Mouse (Mus musculus) forebrain, postnatal 0 days (tissue): ENCODE data around the gene Usp19. TPM values are rescaled to one million over a fixed set of nuclear protein-coding genes. Genes with fewer than 3 reads are reported as not detected.

Experiments used
- ATAC-seq: fragments of 200-750 bp; cut with Nextera tagmentation; 2 replicates; pipeline ENCODE4 v1.8.0; 2017; ENCODE audit warnings: mild to moderate bottlenecking, moderate library complexity
- DNase-seq: peaks from one replicate; pipeline ENCODE4 v3.0.0-alpha.2; 2015
- H3K27ac ChIP-seq: fragments of 300-500 bp; sonication (generic); 2 replicates; pipeline ENCODE4 v1.5.1; 2014; ENCODE audit warnings: low read depth, mild to moderate bottlenecking, antibody characterized with exemption, low read length, moderate library complexity, mixed read lengths
- H3K27me3 ChIP-seq: fragments of 300-500 bp; sonication (generic); 2 replicates; pipeline ENCODE4 v1.6.1; 2014; ENCODE audit warnings: mild to moderate bottlenecking, low read length, mixed read lengths; ENCODE audit not compliant: insufficient read depth
- H3K36me3 ChIP-seq: fragments of 300-500 bp; sonication (generic); 2 replicates; pipeline ENCODE4 v1.6.1; 2014; ENCODE audit warnings: mild to moderate bottlenecking, moderate library complexity; ENCODE audit not compliant: insufficient read depth
- H3K4me1 ChIP-seq: fragments of 300-500 bp; sonication (generic); 2 replicates; pipeline ENCODE4 v1.6.1; 2014; ENCODE audit warnings: antibody characterized with exemption; ENCODE audit not compliant: insufficient read depth
- H3K4me2 ChIP-seq: fragments of 300-500 bp; sonication (generic); 2 replicates; pipeline ENCODE4 v1.6.1; 2014; ENCODE audit warnings: low read depth, mild to moderate bottlenecking, moderate library complexity
- H3K4me3 ChIP-seq: fragments of 300-500 bp; sonication (generic); 2 replicates; pipeline ENCODE4 v1.5.1; 2014; ENCODE audit warnings: low read depth, low read length, mixed read lengths
- H3K9ac ChIP-seq: fragments of 300-500 bp; sonication (generic); 2 replicates; pipeline ENCODE4 v1.6.1; 2014; ENCODE audit warnings: mild to moderate bottlenecking
- H3K9me3 ChIP-seq: fragments of 300-500 bp; sonication (generic); 2 replicates; pipeline ENCODE4 v1.6.1; 2016; ENCODE audit warnings: low read length
- CTCF ChIP-seq: sonication (generic); IDR thresholded peaks from 2 replicates; pipeline ENCODE4 v1.5.1; 2016; ENCODE audit warnings: antibody characterized with exemption, control low read depth, low read depth
- WGBS: fragments of 180-500 bp; shearing (Covaris S2); extraction: QIAGEN DNeasy Blood & Tissue Kit; methylation state at CpG from one replicate; pipeline ENCODE4 v1.1.7; 2014; 5-methylcytosine and 5-hydroxymethylcytosine counted together
- polyA plus RNA-seq: library from polyadenylated mRNA; unstranded; fragments of >200 nt; fragmentation: Nextera tagmentation; extraction: Ambion mirVana; gene quantifications from 2 replicates; pipeline ENCODE4 v1.2.1, GENCODE M21; 2015
- total RNA-seq: library from RNA; depleted of rRNA; stranded (reverse); fragments of >200 nt; gene quantifications from 2 replicates; pipeline ENCODE4 v1.2.3, GENCODE M21; 2014

The Usp19 gene
- total and polyA plus RNA-seq, 2 experiments from 2014 or later: 41.5 to 97.0 TPM

DNA sequence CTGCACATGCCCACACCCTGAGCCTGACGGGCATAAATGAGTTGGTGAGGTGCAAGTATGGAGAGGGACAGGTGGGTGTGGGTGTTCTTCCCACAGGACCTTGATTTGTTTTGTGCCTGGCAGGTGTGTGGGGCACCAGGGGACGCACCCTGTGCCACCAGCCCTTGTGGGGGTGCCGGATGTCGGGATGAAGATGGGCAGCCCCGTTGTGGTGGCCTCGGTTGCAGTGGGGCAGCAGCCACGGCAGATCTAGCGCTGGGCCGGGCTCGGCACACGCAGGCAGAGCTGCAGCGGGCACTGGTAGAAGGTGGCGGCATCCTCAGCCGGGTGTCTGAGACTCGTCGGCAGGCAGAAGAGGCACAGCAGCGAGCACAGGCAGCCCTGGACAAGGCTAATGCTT is 2.0 kb upstream of the Usp19 start:
- no peak for TF ChIP-seq CTCF
- Histone ChIP-seq H3K4me2 (no peak overlapping the region), H3K27me3 (no peaks in the 10 kb centered on the region), H3K4me1 (0 out of 2 replicates have a peak, but pooled peaks cover 5% of the 10 kb centered on the region), H3K9ac (no peak overlapping the region), H3K4me3 (no peak overlapping the region), H3K27ac (no peak overlapping the region), H3K9me3 (no peaks in the 10 kb centered on the region), H3K36me3 (peaks cover 12% of the 10 kb centered on the region)
- no peak for ATAC-seq
- DNase-seq: no peak
- WGBS: 96% methylated on average over 17 of the region's 17 CpGs

DNA sequence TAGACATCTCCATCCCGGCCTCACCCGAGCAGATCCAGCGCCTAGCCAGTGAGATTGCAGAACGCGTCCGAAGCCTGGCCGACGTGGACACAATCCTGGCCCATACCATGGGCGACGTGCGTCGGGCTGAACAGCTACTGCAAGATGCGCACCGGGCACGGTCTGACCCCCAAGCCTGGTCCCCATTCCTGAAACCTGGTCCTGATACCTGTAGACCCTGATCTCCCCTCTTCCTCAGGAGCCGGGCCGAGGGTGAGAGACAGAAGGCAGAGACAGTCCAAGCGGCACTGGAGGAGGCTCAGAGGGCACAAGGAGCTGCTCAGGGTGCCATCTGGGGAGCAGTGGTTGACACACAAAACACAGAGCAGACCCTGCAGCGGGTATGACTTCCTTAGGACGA is 1.2 kb upstream of the Usp19 start:
- no peak for TF ChIP-seq CTCF
- no peak overlapping the region for H3K4me2 ChIP-seq
- no peak overlapping the region for H3K9ac ChIP-seq
- H3K27ac ChIP-seq: no peak overlapping the region
- peaks cover 20% of the 10 kb centered on the region for H3K36me3 ChIP-seq
- no peaks in the 10 kb centered on the region for H3K27me3 ChIP-seq
- 97% methylated on average over 20 of the region's 20 CpGs for WGBS
- H3K4me3 ChIP-seq: no peak overlapping the region
- no peak for ATAC-seq
- no peaks in the 10 kb centered on the region for H3K9me3 ChIP-seq
- no peak for DNase-seq
- 0 out of 2 replicates have a peak, but pooled peaks cover 5% of the 10 kb centered on the region for H3K4me1 ChIP-seq

DNA sequence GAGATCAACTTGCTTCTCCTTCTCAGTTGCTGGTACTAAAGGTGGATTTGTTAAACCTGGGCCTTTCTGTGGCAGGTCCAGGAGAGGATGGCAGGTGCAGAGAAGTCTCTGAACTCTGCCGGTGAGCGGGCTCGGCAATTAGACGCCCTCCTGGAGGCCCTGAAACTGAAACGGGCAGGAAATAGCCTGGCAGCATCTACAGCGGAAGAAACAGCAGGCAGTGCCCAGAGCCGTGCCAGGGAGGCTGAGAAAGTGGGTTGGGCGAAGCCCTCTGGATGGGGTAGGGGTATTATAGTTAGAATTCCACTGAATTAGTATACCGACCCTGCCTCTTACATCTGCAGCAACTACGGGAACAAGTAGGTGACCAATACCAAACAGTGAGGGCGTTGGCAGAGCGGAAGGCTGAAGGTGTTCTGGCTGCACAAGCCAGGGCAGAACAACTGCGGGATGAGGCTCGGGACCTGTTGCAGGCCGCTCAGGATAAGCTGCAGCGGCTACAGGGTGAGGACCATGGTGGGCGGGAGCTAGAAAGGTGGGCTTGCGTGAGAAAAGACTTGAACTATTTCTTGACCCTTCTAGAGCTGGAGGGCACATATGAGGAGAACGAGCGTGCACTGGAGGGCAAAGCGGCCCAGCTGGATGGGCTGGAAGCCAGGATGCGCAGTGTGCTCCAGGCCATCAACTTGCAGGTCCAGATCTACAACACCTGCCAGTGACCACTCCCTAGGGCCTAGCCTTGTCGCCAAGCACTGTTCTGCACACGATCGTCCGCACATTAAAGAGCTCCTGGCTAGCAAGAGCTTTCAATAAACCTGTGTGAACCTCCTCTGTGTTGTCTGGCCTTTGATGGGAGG is 472 bp upstream of the Usp19 start:
- peak overlapping the region; percentile 92 for H3K9ac ChIP-seq
- no peaks in the 10 kb centered on the region for H3K27me3 ChIP-seq
- peak overlapping the region; percentile 98 for H3K4me3 ChIP-seq
- DNase-seq (no peak), ATAC-seq (0 out of 2 replicates have a peak, but pooled peaks have one; percentile 0)
- no peak for TF ChIP-seq CTCF
- 0 out of 2 replicates have a peak, but pooled peaks cover 5% of the 10 kb centered on the region for H3K4me1 ChIP-seq
- H3K27ac ChIP-seq: peak overlapping the region; percentile 93
- WGBS: 60% methylated on average over 26 of the region's 26 CpGs
- H3K36me3 ChIP-seq: peaks cover 27% of the 10 kb centered on the region
- peak overlapping the region; percentile 79 for H3K4me2 ChIP-seq
- H3K9me3 ChIP-seq: no peaks in the 10 kb centered on the region

- Histone ChIP-seq H3K27me3 (no peaks in the 10 kb centered on the region), H3K36me3 (peaks cover 40% of the 10 kb centered on the region), H3K4me1 (0 out of 2 replicates have a peak, but pooled peaks cover 5% of the 10 kb centered on the region), H3K4me2 (peak overlapping the region; percentile 79), H3K4me3 (peak overlapping the region; percentile 98), H3K9ac (peak overlapping the region; percentile 92), H3K27ac (peak overlapping the region; percentile 93), H3K9me3 (no peaks in the 10 kb centered on the region)
- no peak for TF ChIP-seq CTCF
- DNase-seq: no peak
- WGBS: 16% methylated on average over 12 of the region's 12 CpGs
- no peak for ATAC-seq
Observed at GRCm38 (mm10) chr9:108491286-108491580, 831 bp downstream of the Usp19 start.

GRCm38 (mm10) chr9:108492043-108492750 is 1.8 kb downstream of the Usp19 start:
- peak overlapping the region; percentile 79; the same call in 1 of the 2 replicates for H3K4me2 ChIP-seq
- H3K27me3 ChIP-seq: no peaks in the 10 kb centered on the region
- H3K36me3 ChIP-seq: peaks cover 50% of the 10 kb centered on the region
- peak overlapping the region; percentile 25; the same call in 1 of the 2 replicates for H3K9ac ChIP-seq
- 82% methylated on average over 16 of the region's 16 CpGs for WGBS
- ATAC-seq: no peak
- no peak for DNase-seq
- no peak overlapping the region for H3K27ac ChIP-seq
- TF ChIP-seq CTCF: no peak
- H3K9me3 ChIP-seq: no peaks in the 10 kb centered on the region
- H3K4me3 ChIP-seq: 0 out of 2 replicates have a peak overlapping the region, but pooled peaks have one; percentile 98
- H3K4me1 ChIP-seq: 0 out of 2 replicates have a peak, but pooled peaks cover 5% of the 10 kb centered on the region

GRCm38 (mm10) chr9:108493246-108493645 is 2.8 kb downstream of the Usp19 start:
- 96% methylated on average over 8 of the region's 8 CpGs for WGBS

More at GRCm38 (mm10) chr9:108493246-108493645, 2.8 kb downstream of the Usp19 start:
- 0 out of 2 replicates have a peak, but pooled peaks cover 5% of the 10 kb centered on the region for H3K4me1 ChIP-seq
- no peak overlapping the region for H3K27ac ChIP-seq
- no peak overlapping the region for H3K4me2 ChIP-seq
- ATAC-seq (no peak), DNase-seq (no peak)
- H3K9me3 ChIP-seq: no peaks in the 10 kb centered on the region
- H3K4me3 ChIP-seq: no peak overlapping the region
- TF ChIP-seq CTCF: no peak
- H3K27me3 ChIP-seq: no peaks in the 10 kb centered on the region
- peaks cover 60% of the 10 kb centered on the region for H3K36me3 ChIP-seq
- no peak overlapping the region for H3K9ac ChIP-seq
